Mouse (Mus musculus): Measurements from ENCODE around the gene Acadl. TPM values are rescaled to one million over a fixed set of nuclear protein-coding genes. Genes with fewer than 3 reads are reported as not detected.

Gene Acadl
- 10 to 100 TPM; 32.1 to 32.4 TPM for total RNA-seq (2021)

DNA sequence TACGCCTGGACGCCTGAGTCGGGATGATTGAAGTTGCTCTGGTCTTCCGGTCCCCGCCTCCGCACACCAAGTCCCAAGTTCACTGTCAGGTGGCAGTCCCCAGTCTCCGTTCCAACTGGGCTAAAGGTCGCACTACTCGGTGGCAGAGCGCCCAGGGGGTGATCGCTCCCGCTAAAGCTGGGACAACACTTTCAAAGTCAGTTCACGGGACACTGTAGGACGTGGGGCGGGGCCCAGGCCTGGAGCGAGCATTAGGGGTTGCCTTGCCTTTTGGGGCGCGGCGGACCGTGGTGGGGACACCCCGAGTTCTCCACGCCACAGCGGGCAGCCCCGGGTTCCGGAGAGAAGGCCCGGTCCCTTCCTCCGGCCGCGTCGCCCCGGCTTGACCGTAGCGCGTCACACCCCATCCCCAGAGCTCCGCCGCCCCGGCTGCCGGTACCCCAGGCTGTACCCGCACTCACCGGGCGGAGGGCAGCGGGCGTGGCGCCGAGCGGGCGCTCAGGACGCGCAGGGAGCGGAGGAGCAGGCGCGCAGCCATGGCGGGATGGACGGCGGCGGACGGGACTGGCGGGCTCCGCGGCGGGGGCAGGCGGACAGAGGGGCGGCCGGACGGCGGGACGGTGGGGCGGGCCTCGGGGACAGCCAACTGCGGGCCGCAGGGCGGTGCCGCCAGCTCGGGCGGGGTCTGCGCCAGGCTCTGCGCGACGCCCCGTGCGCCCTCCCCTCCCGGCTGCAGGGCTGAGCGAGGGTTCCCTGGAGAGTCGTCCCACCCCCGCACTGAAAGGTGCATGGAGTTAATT lies at the start of gene Acadl:
Gene Acadl, minus strand, starts transcription at position 566 of the 800 bp plus-strand sequence.
- peak; percentile 37 to 60 for DNase-seq (ENCODE audit: extremely low spot score in 1 of 2, low spot score in 1 of 2)

DNA sequence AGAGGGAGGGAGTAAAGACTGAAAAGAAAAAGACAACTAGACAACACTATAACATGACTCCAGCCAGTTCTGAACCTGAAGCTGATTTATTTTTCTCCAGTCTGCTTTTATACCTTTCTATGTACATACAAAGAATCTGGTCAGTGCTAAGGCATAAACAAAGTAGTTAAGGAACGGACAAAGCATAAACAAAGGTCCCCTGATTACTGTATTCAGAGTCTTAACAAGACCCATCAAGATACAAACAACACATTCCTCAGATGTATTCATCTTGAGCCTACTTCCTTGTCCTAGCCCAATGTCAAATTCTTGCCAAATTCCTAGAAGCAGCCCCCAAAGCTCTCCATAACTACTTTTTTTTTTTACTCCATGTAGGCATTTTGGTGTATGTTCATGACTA lies 49.2 kb upstream of the Acadl start:
- no peak for DNase-seq (ENCODE audit: extremely low spot score in 1 of 2, low spot score in 1 of 2)

DNA sequence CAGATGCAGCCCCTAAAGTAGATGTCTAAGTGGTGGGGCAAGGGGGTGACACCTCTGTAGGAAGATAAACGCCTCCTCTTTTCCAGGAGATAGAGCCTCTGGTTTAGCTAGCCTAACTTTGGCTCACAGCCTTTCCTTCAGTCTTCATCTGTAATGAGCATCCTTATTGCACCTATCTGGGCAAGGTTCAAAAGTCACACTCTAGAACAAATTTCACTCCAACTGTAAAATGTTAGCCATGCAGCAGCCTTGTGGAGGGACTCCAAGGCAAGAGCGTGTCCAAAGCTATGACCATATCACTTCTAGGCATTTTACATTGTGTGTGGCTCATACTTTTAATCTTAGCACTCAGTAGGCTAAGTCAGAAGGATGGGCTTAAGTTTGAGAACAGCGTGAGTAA lies 39.5 kb upstream of the Acadl start:
- DNase-seq (ENCODE audit: extremely low spot score in 1 of 2, low spot score in 1 of 2) = no peak

DNA sequence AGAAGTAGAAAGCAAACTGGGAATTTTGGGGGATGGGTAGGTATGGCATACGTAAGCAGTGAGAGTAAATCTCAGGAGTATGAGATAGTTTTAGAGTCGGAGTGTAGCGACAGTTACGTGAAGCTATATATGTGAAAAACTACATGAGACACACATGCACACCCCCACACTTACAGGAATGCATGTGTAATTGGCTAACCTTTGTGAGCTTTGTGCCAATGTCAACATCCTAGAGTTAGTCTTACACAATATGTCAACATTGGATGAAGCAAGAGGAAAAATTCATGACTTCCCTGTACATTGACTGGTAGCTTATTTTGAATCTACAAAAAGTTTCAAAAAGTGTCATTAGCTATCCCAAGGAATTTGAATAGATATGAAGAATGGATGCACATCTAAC lies 37.9 kb upstream of the Acadl start:
- DNase-seq (ENCODE audit: extremely low spot score in 1 of 2, low spot score in 1 of 2) = no peak

DNA sequence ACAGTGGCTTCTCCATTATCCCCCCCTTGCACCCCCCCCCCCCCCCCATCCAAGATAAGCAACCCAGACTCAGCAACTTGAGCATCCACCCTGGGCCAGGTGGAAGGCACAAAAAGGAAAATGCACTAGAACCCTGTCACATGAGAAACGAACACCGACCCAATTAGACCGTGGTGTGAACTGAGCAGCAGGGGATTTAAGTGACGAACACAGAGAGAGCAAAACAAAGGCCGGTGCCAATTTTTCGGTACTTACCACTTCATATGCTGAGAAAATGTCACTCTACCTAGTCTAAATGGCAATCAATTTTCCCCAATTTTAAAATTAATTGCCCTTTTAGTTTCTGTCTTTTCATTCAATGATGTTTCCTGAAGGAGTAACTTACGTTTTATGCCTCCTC lies 35.2 kb upstream of the Acadl start:
- DNase-seq (ENCODE audit: extremely low spot score in 1 of 2, low spot score in 1 of 2) = no peak

DNA sequence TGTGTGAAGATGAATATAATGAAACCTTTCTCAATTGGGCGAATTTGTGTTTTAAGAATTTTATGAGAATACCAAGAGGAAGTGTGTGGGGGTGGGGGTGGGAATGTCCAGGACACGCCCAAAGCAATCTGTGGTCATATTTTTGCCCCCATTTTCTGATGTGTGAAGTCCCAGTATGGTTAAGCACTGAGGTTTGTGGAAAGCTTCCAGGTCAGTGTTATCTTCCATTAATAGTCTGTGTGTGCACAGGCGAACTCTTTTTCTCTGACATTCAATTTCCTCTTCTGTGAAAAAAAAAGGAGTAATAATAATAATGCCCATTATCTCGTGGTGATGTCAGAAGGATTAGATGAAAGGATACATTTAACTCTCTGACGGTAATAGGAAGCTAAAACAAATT lies 33.5 kb upstream of the Acadl start:
- no peak for DNase-seq (ENCODE audit: extremely low spot score in 1 of 2, low spot score in 1 of 2)

DNA sequence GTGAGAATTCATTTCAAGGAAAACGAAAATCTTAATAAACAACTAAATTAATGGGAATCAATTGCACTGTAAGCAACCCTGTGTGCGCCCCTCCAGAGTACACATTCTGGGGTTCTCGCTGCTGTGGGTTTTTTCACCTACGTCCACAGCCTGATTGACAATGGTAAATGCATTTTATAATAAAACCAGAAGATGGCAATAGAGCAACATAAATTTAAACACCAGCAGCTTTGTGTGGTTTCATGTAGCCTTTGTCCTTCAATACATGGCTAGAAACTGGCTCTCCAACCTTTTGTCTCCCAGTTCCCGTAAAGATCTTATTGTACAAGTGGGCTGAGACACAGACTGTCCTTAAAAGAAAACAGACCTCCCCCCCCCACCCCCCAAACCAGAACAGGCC lies 33.0 kb upstream of the Acadl start:
- no peak for DNase-seq (ENCODE audit: extremely low spot score in 1 of 2, low spot score in 1 of 2)

DNA sequence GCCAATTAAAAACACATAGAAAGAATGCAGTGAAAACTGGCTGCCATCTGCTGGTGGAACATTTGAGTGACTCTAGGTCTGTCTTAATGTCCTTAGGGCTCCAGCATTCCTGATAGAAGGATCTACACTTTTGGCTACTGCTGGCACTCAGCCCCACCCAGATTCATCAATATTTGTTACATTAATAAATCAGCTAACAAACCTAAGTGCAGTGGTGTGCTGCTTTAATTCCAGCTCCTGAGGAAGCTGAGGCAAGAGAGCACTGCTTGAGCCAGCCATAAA lies 32.7 kb upstream of the Acadl start:
- peak in 1 of 2 experiments; percentile 56 for DNase-seq (ENCODE audit: extremely low spot score in 1 of 2, low spot score in 1 of 2)

DNA sequence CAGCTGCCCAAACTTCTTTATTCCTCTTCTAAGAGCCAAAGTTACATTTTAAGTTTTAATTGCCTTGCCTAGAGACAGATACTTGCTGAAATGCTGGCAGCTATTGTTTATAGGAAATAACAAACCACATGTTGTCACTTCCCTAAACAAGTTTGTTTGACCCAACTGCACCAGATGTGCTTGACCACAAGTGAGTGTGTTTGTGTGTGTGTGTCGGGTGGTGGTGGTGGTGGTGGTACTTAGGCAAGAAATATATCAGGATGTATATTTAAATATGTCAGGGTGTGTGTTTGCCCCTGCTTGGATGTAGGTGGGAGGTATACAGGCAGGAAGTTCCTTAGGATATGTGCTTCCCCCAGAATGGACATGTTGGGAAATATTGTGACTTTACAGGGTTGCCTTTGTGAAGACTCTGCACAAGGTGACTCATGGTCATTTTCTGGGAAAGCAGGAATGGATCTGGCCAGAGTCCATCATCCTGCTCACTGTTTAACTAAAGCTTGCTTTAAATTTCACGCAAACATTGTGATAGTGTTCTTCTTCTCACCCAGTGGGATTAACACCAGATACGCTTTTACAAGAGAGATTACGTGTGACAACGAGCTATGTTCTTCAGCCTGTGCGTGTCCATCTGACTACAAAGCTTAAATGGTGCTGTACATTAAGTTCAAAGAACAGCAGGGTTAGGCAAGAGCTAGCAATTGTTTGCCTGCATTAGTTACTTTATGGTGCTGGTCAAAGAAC lies 32.2 kb upstream of the Acadl start:
- DNase-seq (ENCODE audit: extremely low spot score in 1 of 2, low spot score in 1 of 2) = no peak

DNA sequence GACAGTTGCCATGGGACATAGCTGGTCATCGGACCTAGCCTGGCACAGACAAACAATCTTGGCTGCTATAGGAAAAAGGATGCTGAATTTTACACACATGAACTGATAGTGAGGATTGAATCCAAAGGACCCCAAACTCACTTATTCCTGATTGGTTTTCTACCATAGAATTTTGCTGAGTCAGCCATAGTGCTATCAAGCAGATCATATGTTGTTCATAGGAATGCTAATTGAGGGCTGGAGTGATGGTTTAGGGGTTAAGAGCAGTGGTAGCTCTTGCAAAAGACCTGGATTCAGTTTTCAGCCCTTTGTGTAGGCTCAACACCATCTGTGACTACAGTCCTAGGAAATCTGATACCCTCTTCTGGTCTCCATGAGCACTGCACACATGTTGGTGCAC lies 24.1 kb upstream of the Acadl start:
- DNase-seq (ENCODE audit: extremely low spot score in 1 of 2, low spot score in 1 of 2) = no peak

DNA sequence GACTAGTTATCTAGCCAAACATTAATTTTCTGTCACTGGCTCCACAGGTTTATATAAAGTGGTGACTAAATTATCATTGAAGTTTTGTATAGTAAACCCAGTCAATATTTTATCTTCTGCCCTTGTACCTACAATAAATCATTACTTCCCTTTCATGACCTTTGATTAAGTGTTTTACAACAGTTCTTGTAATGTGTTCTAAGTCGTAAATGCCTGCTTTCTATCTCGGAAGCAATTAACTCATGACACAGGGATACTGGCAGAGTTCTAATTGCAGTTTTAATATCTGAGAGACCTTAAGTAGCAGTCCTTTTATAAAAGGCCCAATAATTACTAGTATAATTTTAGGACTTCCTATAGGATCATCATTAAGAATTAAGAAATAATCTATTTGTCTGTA lies 17.1 kb upstream of the Acadl start:
- no peak for DNase-seq (ENCODE audit: extremely low spot score in 1 of 2, low spot score in 1 of 2)

DNA sequence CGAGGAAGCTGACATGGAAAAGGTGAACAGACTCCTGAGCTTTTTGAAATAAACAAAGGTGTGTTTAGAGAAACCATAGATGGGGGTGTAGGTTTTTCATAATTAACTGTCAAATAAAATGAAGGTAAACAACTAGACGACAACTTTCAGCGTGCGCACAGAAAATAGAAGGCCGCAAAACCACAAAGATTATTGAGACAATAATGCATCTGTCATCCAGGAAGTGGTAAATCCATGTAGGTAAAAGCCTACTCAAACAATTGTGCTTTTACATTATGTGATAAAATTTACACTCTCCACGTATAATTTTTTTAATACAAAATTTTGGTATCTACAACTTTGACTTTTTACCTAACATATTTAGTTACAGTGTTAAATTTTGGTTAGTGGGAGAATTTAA lies 11.7 kb upstream of the Acadl start:
- no peak for DNase-seq (ENCODE audit: extremely low spot score in 1 of 2, low spot score in 1 of 2)

DNA sequence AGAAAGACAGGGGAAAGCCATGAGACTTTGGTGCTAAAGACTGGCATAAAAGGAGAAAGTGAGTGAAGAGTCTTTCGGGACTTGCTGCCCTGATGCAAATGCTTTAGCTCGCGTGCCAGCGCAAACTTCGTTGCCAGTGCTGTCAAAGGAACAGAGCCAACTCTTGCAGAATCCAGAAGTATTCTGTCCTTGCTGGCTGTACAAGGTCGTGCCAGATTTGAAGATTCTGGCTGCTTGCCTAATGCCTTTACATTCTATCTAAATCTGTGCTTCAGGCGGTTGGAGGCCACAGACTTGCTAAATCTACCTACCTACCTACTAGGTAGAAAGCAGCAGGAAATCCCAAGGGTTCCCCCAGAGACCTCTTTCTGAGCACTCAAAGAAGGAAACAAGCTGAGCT lies 8.5 kb upstream of the Acadl start:
- DNase-seq (ENCODE audit: extremely low spot score in 1 of 2, low spot score in 1 of 2) = peak in 1 of 2 experiments; percentile 6

DNA sequence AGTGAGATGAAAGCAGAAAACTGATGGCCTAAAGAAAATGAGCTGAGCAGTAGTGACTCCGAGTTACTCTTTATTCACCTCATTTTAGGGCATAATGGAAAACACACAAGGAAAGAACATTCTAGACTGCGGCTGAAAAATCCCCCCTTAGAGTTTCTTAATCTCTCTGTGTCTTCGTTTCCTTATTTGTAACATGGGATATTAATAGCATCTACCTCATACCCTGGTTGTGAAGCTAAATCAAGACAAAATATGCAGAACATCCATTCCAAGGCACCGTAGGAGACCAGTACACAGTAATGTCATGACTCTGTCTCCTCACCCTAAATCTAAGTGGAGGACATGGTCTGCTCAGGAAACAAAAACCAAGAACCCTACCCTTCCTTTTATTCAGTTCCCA lies 2.6 kb upstream of the Acadl start:
- DNase-seq (ENCODE audit: extremely low spot score in 1 of 2, low spot score in 1 of 2) = no peak

DNA sequence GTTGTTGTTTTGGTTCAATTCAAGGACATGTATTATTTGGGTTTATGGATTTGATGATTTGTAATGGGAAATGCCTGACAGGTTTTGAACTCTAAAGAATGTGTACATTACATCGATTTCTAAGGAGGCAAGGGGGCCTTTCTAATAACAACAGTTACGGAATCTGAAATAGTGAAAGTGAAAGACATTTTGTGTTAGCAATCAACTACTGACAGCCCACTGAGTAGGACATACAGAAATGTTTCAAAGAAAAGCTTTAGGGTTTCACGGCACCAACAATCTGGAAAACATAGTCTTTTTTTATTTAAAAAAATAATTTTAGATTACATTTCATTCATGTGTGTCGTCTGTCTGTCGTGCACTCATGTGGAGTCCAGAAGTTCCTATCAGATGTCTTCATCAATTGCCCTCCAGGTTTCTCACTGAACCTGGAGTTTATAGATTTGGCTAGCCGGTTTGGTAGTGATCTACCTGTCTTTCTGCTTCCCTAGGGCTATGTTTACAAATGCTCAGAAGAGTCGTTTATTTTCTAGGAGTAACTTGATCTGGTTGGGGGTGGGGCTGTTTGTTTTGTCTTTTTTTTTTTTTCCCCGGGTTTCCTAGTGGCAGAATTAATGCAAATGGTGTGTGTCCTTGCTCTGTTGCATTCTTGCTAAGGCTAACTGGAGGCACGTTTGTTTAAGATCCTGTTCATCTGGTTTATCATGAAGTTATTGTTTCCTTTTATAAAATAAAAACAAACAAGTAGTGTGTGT lies 841 bp upstream of the Acadl start:
- no peak for DNase-seq (ENCODE audit: extremely low spot score in 1 of 2, low spot score in 1 of 2)

DNA sequence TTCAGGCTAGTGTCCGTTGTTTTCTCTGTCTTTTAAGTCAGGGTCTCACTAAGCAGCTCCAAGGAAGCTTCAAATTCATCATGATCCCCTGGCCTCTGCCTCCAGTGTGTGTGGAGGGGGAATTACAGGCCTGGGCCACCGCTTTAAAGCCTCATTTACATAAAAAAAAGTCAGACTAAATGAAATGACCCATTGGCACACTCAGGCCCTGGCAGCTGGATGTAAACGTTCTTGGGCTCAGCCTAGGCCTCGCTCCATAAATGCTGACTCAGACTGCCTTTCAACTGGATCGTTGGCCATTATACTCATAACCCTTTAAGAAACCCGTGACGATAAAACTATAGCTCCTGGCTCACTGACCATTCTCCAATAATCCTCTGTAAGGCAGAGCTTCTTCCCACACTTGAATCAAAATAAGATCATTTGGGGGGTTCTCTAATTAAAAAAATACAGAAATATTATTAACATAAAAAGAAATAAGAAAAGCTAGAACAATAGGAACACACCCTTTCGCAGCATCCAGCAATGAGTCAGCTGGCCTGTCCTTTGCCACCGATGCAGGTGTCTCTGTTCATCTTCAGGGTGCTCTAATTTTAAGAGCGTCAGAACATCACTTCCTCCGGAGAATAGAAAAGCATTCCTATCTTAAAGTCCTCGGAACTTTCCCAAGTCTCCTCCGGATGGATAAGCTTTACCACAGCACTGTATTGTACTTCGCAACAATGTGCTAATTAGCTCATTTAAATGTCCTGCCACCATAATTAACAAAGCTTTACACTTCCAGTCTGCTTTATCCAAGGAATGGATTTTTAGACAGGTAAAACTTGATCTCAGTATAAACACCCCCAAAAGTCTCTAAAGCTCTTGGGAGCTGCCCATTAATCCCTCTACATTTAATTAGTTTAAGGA lies 1.1 kb downstream of the Acadl start:
- no peak for DNase-seq (ENCODE audit: extremely low spot score in 1 of 2, low spot score in 1 of 2)

DNA sequence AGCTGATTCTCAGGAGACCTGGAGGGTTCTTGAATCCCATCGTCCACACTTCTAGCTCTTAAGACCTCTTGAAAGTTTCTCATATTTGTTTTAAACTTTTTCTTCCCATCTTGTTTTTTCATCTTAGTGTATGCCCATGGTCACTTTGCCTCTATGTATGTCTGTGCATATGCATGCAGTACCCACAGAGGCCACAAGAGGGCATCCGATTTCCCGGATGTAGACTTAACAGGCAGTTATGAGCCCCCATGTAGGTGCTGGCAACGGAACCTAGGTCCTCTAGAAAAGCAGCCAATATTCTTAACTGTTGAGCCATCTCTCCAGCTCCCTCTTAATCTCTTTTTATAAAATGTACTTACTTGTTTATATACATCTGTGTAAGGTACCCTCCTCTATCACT lies 15.6 kb downstream of the Acadl start:
- peak in 1 of 2 experiments; percentile 15 for DNase-seq (ENCODE audit: extremely low spot score in 1 of 2, low spot score in 1 of 2)

DNA sequence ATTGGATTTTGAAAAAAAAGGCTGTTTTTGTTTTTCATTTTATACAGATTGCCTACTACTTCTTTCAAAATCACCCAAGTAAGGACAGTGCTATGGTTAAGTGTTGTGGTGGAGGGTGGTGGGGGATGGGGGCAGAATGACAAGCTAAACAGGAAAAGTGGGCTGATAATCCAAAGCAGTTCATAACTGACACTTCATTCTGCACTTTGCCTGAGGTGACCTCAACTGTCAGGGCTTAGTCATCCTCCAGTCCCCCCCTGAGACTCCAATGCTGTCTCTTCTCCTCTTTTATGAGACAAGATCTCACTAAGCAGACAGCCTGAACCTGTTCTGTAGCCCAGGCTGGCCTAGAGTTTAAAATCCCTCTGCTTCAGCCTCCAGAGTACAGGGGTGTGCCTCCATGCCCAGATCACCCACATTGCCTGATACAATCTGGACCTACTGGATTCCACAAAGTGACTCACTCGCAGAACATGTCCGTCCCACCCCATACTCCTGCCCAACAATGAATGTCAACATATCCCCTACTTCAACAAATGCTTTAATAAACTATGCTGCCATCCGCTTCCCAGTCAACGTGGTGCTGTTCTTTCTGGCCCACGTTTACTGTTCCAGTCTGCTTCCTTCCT lies 17.3 kb downstream of the Acadl start:
- DNase-seq (ENCODE audit: extremely low spot score in 1 of 2, low spot score in 1 of 2) = no peak

DNA sequence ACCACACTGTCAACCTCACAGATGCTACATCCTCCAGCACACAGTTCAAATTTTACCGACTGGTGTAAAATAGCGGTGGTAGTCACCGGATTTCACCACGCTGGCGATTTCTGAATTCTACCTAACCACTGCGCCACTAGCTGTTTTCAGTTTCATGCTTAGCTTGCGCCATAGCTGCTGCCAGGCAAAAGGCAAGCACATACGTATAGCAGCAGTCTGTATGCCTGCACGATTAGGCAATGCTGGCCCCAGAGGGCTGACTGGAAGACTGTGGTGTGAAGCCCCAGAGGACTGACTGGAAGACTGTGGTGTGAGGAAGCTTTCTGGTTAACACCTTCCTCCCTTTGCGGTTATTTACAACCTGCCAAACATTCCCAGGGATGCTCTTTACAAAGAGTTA lies 21.1 kb downstream of the Acadl start:
- no peak for DNase-seq (ENCODE audit: extremely low spot score in 1 of 2, low spot score in 1 of 2)

DNA sequence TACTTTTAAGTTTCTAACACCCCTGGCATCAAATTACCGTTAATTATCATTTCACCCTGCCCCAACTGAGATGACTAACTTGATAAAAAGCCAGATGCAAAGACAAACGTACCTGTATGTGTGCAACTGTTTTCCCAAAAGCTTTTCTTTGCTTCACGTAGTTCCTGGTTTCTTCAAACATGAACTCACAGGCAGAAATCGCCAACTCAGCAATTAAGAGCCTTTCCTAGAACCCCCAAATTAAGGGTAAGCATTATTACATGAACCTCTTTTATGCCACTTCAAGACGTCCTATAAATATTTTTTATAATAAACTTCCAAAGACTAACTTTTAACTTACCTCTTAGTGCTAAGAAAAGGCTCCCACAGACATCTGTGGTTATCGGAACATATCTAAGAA lies 21.6 kb downstream of the Acadl start:
- no peak for DNase-seq (ENCODE audit: extremely low spot score in 1 of 2, low spot score in 1 of 2)

All from layer of hippocampus, postnatal 25 days (tissue).